Comparison of ENCODE assay signal across 10 mouse cellular contexts in genomic region chr3:88540085-88540484, GRCm38 (mm10). TPM values are rescaled to one million over a fixed set of nuclear protein-coding genes. Genes with fewer than 3 reads are reported as not detected.
DNase-seq lines count a peak whose midpoint lies in the region; ATAC-seq and TF ChIP-seq lines count a peak whose summit lies in the region.
"Had no signal": no experiment of that assay in that cellular context is flagged by ENCODE, and none has a peak within 500 bp of the region (broad histone marks: within the 10 kb centered on the region; RNA-seq: fewer than 3 reads in every experiment).

No protein-coding gene starts in this region.

- H3K9me3 ChIP-seq in kidney, embryonic 15.5 days (replicated peaks) = no peaks in the 10 kb centered on the region
- H3K9me3 ChIP-seq in embryonic facial prominence, embryonic 10.5 days = no peaks in the 10 kb centered on the region
- H3K9me3 ChIP-seq in forebrain, embryonic 16.5 days (ENCODE audit: control insufficient read depth, low read length) = no peaks in the 10 kb centered on the region
- H3K9me3 ChIP-seq in midbrain, embryonic 13.5 days = no peaks in the 10 kb centered on the region
- H3K9me3 ChIP-seq: stomach, embryonic 15.5 days had no signal

- no peak for DNase-seq in kidney, adult 2 months
- peak; percentile 13 for DNase-seq in embryonic facial prominence, embryonic 10.5 days (ENCODE audit: low spot score)
- DNase-seq in left cerebral cortex, postnatal 14 days (ENCODE audit: low spot score in 2 of 2) = no peak
- no peak for DNase-seq in testis, postnatal 14 days (ENCODE audit: low spot score)

- peaks cover 52% of the 10 kb centered on the region for H3K36me3 ChIP-seq in kidney, embryonic 15.5 days
- no peaks in the 10 kb centered on the region for H3K36me3 ChIP-seq in kidney, adult 2 months (ENCODE audit: control insufficient read depth, insufficient read depth, low read length)
- peaks cover 71% of the 10 kb centered on the region for H3K36me3 ChIP-seq in embryonic facial prominence, embryonic 10.5 days (replicated peaks)
- peaks cover 15% of the 10 kb centered on the region for H3K36me3 ChIP-seq in forebrain, embryonic 16.5 days (ENCODE audit: control insufficient read depth, insufficient read depth)
- peaks cover 50% of the 10 kb centered on the region for H3K36me3 ChIP-seq in midbrain, embryonic 13.5 days

- H3K4me1 ChIP-seq in kidney, embryonic 15.5 days = peaks cover 68% of the 10 kb centered on the region
- peaks cover 10% of the 10 kb centered on the region; the same call in 1 of the 2 replicates for H3K4me1 ChIP-seq in kidney, adult 2 months (ENCODE audit: control insufficient read depth, insufficient read depth, low read length)
- H3K4me1 ChIP-seq in embryonic facial prominence, embryonic 10.5 days = peaks cover 88% of the 10 kb centered on the region
- peaks cover 69% of the 10 kb centered on the region for H3K4me1 ChIP-seq in forebrain, embryonic 16.5 days (replicated peaks; ENCODE audit: control insufficient read depth, insufficient read depth, low read length)
- peaks cover 78% of the 10 kb centered on the region for H3K4me1 ChIP-seq in midbrain, embryonic 13.5 days (replicated peaks)

- no peaks in the 10 kb centered on the region for H3K27me3 ChIP-seq in kidney, embryonic 15.5 days
- H3K27me3 ChIP-seq in kidney, adult 2 months (replicated peaks; ENCODE audit: control insufficient read depth, insufficient read depth, low read length) = no peaks in the 10 kb centered on the region
- no peaks in the 10 kb centered on the region for H3K27me3 ChIP-seq in embryonic facial prominence, embryonic 10.5 days (replicated peaks; ENCODE audit: low read depth, poor library complexity, severe bottlenecking)
- no peaks in the 10 kb centered on the region for H3K27me3 ChIP-seq in forebrain, embryonic 16.5 days (replicated peaks; ENCODE audit: control insufficient read depth, insufficient read depth, low read length)
- no peaks in the 10 kb centered on the region for H3K27me3 ChIP-seq in midbrain, embryonic 13.5 days
- H3K27me3 ChIP-seq: stomach, embryonic 15.5 days had no signal

- no peak overlapping the region for H3K4me2 ChIP-seq in kidney, embryonic 15.5 days
- H3K4me2 ChIP-seq in forebrain, embryonic 16.5 days (ENCODE audit: low read length) = no peak overlapping the region
- H3K4me2 ChIP-seq in midbrain, embryonic 13.5 days (replicated peaks) = peak overlapping the region; percentile 25
- H3K4me2 ChIP-seq: stomach, embryonic 15.5 days had no signal

- TF ChIP-seq POLR2A in kidney, adult 2 months (IDR thresholded peaks at IDR 0.05; ENCODE audit: low read depth, low read length) = no peak

- H3K9ac ChIP-seq in kidney, embryonic 15.5 days = no peak overlapping the region
- no peak overlapping the region for H3K9ac ChIP-seq in forebrain, embryonic 16.5 days (replicated peaks; ENCODE audit: low read depth, low read length)
- peak overlapping the region; percentile 47 for H3K9ac ChIP-seq in midbrain, embryonic 13.5 days (replicated peaks)
- H3K9ac ChIP-seq: stomach, embryonic 15.5 days had no signal

- ATAC-seq in kidney, embryonic 15.5 days (replicated peaks; ENCODE audit: low FRiP score) = no peak
- ATAC-seq in forebrain, embryonic 16.5 days = no peak
- 0 out of 2 replicates have a peak, but pooled peaks have one; percentile 1 for ATAC-seq in midbrain, embryonic 13.5 days
- ATAC-seq in monocyte, adult 5-6 weeks (replicated peaks; ENCODE audit: insufficient number of reproducible peaks, low FRiP score, low TSS enrichment, poor library complexity, severe bottlenecking) = no peak

- intact Hi-C loops in left cerebral cortex, postnatal 14 days (cut with DNase I) = no loop called here

- peak overlapping the region; percentile 5; the same call in 1 of the 2 replicates for H3K27ac ChIP-seq in kidney, embryonic 15.5 days
- H3K27ac ChIP-seq in kidney, adult 2 months (ENCODE audit: insufficient read depth, low read depth, low read length) = no peak overlapping the region
- peak overlapping the region; percentile 75 for H3K27ac ChIP-seq in embryonic facial prominence, embryonic 10.5 days (replicated peaks)
- peak overlapping the region; percentile 29 for H3K27ac ChIP-seq in forebrain, embryonic 16.5 days (ENCODE audit: low read length)
- H3K27ac ChIP-seq in midbrain, embryonic 13.5 days = peak overlapping the region; percentile 70
- H3K27ac ChIP-seq: stomach, embryonic 15.5 days had no signal

- no peak overlapping the region for H3K4me3 ChIP-seq in kidney, embryonic 15.5 days (replicated peaks)
- H3K4me3 ChIP-seq in kidney, adult 2 months (ENCODE audit: insufficient read depth, low read depth, low read length) = no peak overlapping the region
- peak overlapping the region; percentile 27; the same call in 1 of the 2 replicates for H3K4me3 ChIP-seq in embryonic facial prominence, embryonic 10.5 days
- no peak overlapping the region for H3K4me3 ChIP-seq in forebrain, embryonic 16.5 days (replicated peaks; ENCODE audit: low read length)
- H3K4me3 ChIP-seq in midbrain, embryonic 13.5 days (replicated peaks) = no peak overlapping the region
- H3K4me3 ChIP-seq: stomach, embryonic 15.5 days had no signal

- WGBS in kidney, embryonic 15.5 days = 63% methylated on average over 5 of the region's 5 CpGs
- 72% methylated on average over 5 of the region's 5 CpGs for WGBS in kidney, adult 2 months
- WGBS in embryonic facial prominence, embryonic 10.5 days = 52% methylated on average over 5 of the region's 5 CpGs
- 50% methylated on average over 5 of the region's 5 CpGs for WGBS in forebrain, embryonic 16.5 days
- 43% methylated on average over 5 of the region's 5 CpGs for WGBS in midbrain, embryonic 13.5 days

- TF ChIP-seq CTCF in kidney, adult 2 months (conservative IDR thresholded peaks at IDR 0.05; ENCODE audit: insufficient read depth, insufficient read length, low read depth, low read length) = no peak

RNA-seq across cellular contexts. Expression of gene Mex3a, which starts 7.9 kb away (rescaled TPM):
- 20.9 and 22.0 TPM in 2 replicates for polyA plus RNA-seq in kidney, embryonic 15.5 days (2015; fragmentation: Nextera tagmentation; extraction: Ambion mirVana)
- polyA plus RNA-seq in kidney, adult 2 months (2012; rRNA removed) = 0.61 and 0.63 TPM in 2 replicates
- polyA plus RNA-seq in embryonic facial prominence, embryonic 10.5 days (2016; fragmentation: Nextera tagmentation; extraction: Ambion mirVana) = 33.6 and 37.4 TPM in 2 replicates
- polyA plus RNA-seq in forebrain, embryonic 16.5 days (2015; fragmentation: Nextera tagmentation; extraction: Ambion mirVana) = 46.1 and 47.8 TPM in 2 replicates
- 49.5 and 51.5 TPM in 2 replicates for polyA plus RNA-seq in midbrain, embryonic 13.5 days (2015; fragmentation: Nextera tagmentation; extraction: Ambion mirVana)
- 1 to 10 TPM; 3.3 to 4.2 TPM for total RNA-seq in left cerebral cortex, postnatal 14 days (2021)
- 0.19 to 0.39 TPM in 2 of 3 replicates, not detected in the other for total RNA-seq in monocyte, adult 5-6 weeks (2017)

RNA-seq across cellular contexts. Expression of gene Rab25, which starts 8.0 kb away (rescaled TPM):
- polyA plus RNA-seq in kidney, embryonic 15.5 days (2015; fragmentation: Nextera tagmentation; extraction: Ambion mirVana) = 15.1 and 17.4 TPM in 2 replicates
- 50.1 and 50.9 TPM in 2 replicates for polyA plus RNA-seq in kidney, adult 2 months (2012; rRNA removed)
- polyA plus RNA-seq in embryonic facial prominence, embryonic 10.5 days (2016; fragmentation: Nextera tagmentation; extraction: Ambion mirVana) = 4.9 and 5.8 TPM in 2 replicates
- not detected in 2 replicates for polyA plus RNA-seq in forebrain, embryonic 16.5 days (2015; fragmentation: Nextera tagmentation; extraction: Ambion mirVana)
- polyA plus RNA-seq in midbrain, embryonic 13.5 days (2015; fragmentation: Nextera tagmentation; extraction: Ambion mirVana) = not detected in 2 replicates
- not detected for total RNA-seq in left cerebral cortex, postnatal 14 days (2021)
- total RNA-seq in monocyte, adult 5-6 weeks (2017) = 0.97 TPM in 1 of 3 replicates, not detected in the others
- total RNA-seq: left cerebral cortex, postnatal 25 days had no signal

RNA-seq across cellular contexts. Expression of gene Lamtor2, which starts 12.8 kb away (rescaled TPM):
- 167 and 173 TPM in 2 replicates for polyA plus RNA-seq in kidney, embryonic 15.5 days (2015; fragmentation: Nextera tagmentation; extraction: Ambion mirVana)
- polyA plus RNA-seq in kidney, adult 2 months (2012; rRNA removed) = 247 and 277 TPM in 2 replicates
- 158 and 161 TPM in 2 replicates for polyA plus RNA-seq in embryonic facial prominence, embryonic 10.5 days (2016; fragmentation: Nextera tagmentation; extraction: Ambion mirVana)
- polyA plus RNA-seq in forebrain, embryonic 16.5 days (2015; fragmentation: Nextera tagmentation; extraction: Ambion mirVana) = 149 and 193 TPM in 2 replicates
- 181 and 182 TPM in 2 replicates for polyA plus RNA-seq in midbrain, embryonic 13.5 days (2015; fragmentation: Nextera tagmentation; extraction: Ambion mirVana)
- 100 to 1,000 TPM; 108 to 109 TPM for total RNA-seq in left cerebral cortex, postnatal 14 days (2021)
- total RNA-seq in monocyte, adult 5-6 weeks (2017) = 61.5 to 63.7 TPM (median 63.2 TPM) in 3 replicates

RNA-seq across cellular contexts. Expression of gene Ubqln4, which starts 13.5 kb away (rescaled TPM):
- 54.0 and 57.9 TPM in 2 replicates for polyA plus RNA-seq in kidney, embryonic 15.5 days (2015; fragmentation: Nextera tagmentation; extraction: Ambion mirVana)
- 59.9 and 63.5 TPM in 2 replicates for polyA plus RNA-seq in kidney, adult 2 months (2012; rRNA removed)
- polyA plus RNA-seq in embryonic facial prominence, embryonic 10.5 days (2016; fragmentation: Nextera tagmentation; extraction: Ambion mirVana) = 68.6 and 77.9 TPM in 2 replicates
- polyA plus RNA-seq in forebrain, embryonic 16.5 days (2015; fragmentation: Nextera tagmentation; extraction: Ambion mirVana) = 43.5 and 46.0 TPM in 2 replicates
- polyA plus RNA-seq in midbrain, embryonic 13.5 days (2015; fragmentation: Nextera tagmentation; extraction: Ambion mirVana) = 39.1 and 46.7 TPM in 2 replicates
- total RNA-seq in left cerebral cortex, postnatal 14 days (2021) = 10 to 100 TPM; 91.2 to 91.6 TPM
- total RNA-seq in monocyte, adult 5-6 weeks (2017) = 14.7 to 25.7 TPM (median 19.6 TPM) in 3 replicates

RNA-seq across cellular contexts. Expression of gene Lmna, which starts 30.3 kb away (rescaled TPM):
- 89.2 and 92.0 TPM in 2 replicates for polyA plus RNA-seq in kidney, embryonic 15.5 days (2015; fragmentation: Nextera tagmentation; extraction: Ambion mirVana)
- 55.2 and 73.2 TPM in 2 replicates for polyA plus RNA-seq in kidney, adult 2 months (2012; rRNA removed)
- 15.2 and 17.9 TPM in 2 replicates for polyA plus RNA-seq in embryonic facial prominence, embryonic 10.5 days (2016; fragmentation: Nextera tagmentation; extraction: Ambion mirVana)
- polyA plus RNA-seq in forebrain, embryonic 16.5 days (2015; fragmentation: Nextera tagmentation; extraction: Ambion mirVana) = 26.9 and 30.9 TPM in 2 replicates
- polyA plus RNA-seq in midbrain, embryonic 13.5 days (2015; fragmentation: Nextera tagmentation; extraction: Ambion mirVana) = 21.4 and 23.4 TPM in 2 replicates
- 10 to 100 TPM; 50.0 to 54.2 TPM for total RNA-seq in left cerebral cortex, postnatal 14 days (2021)
- 28.1 to 43.4 TPM (median 40.8 TPM) in 3 replicates for total RNA-seq in monocyte, adult 5-6 weeks (2017)

Comparison
In these comparisons a context has a peak if more than half of its experiments do, and no peak if none do; other contexts are left out.
1. RNA of gene Mex3a, which starts 7.9 kb away (polyA plus RNA-seq): 49.5 to 51.5 TPM in midbrain, embryonic 13.5 days, 46.1 to 47.8 TPM in forebrain, embryonic 16.5 days, 33.6 to 37.4 TPM in embryonic facial prominence, embryonic 10.5 days and 20.9 to 22.0 TPM in kidney, embryonic 15.5 days; 0.61 to 0.63 TPM in kidney, adult 2 months; every median in the first group is over 10 times any median in the second.